In genomic region chr4:62278081-62278480, GRCm38 (mm10) we compare ENCODE assay signal across 16 mouse cellular contexts. TPM values are rescaled to one million over a fixed set of nuclear protein-coding genes. Genes with fewer than 3 reads are reported as not detected.
DNase-seq lines count a peak whose midpoint lies in the region; ATAC-seq and TF ChIP-seq lines count a peak whose summit lies in the region.
"Had no signal": no experiment of that assay in that cellular context is flagged by ENCODE, and none has a peak within 500 bp of the region (broad histone marks: within the 10 kb centered on the region; RNA-seq: fewer than 3 reads in every experiment).

No protein-coding gene starts in this region.

- H3K4me2 ChIP-seq in midbrain, embryonic 14.5 days (ENCODE audit: low read length) = no peak overlapping the region
- H3K4me2 ChIP-seq: forebrain, embryonic 13.5 days; heart, embryonic 15.5 days; limb, embryonic 12.5 days; midbrain, embryonic 11.5 days had no signal

- H3K36me3 ChIP-seq in midbrain, embryonic 10.5 days = no peaks in the 10 kb centered on the region
- H3K36me3 ChIP-seq in midbrain, embryonic 14.5 days (ENCODE audit: control insufficient read depth, insufficient read depth, low read length) = no peaks in the 10 kb centered on the region
- H3K36me3 ChIP-seq in kidney, adult 2 months (ENCODE audit: control insufficient read depth, insufficient read depth, low read length) = no peaks in the 10 kb centered on the region
- H3K36me3 ChIP-seq in embryonic facial prominence, embryonic 10.5 days (replicated peaks) = no peaks in the 10 kb centered on the region
- H3K36me3 ChIP-seq: heart, embryonic 15.5 days; limb, embryonic 12.5 days had no signal

- no peaks in the 10 kb centered on the region for H3K27me3 ChIP-seq in midbrain, embryonic 10.5 days (ENCODE audit: low read depth, poor library complexity, severe bottlenecking)
- H3K27me3 ChIP-seq in midbrain, embryonic 14.5 days (ENCODE audit: control insufficient read depth, insufficient read depth, low read length) = no peaks in the 10 kb centered on the region
- no peaks in the 10 kb centered on the region for H3K27me3 ChIP-seq in kidney, adult 2 months (replicated peaks; ENCODE audit: control insufficient read depth, insufficient read depth, low read length)
- no peaks in the 10 kb centered on the region for H3K27me3 ChIP-seq in embryonic facial prominence, embryonic 10.5 days (replicated peaks; ENCODE audit: low read depth, poor library complexity, severe bottlenecking)
- H3K27me3 ChIP-seq: forebrain, embryonic 13.5 days; heart, embryonic 15.5 days; limb, embryonic 12.5 days had no signal

- peak; percentile 72 for DNase-seq in heart, adult 11 months
- DNase-seq in heart, adult 18-20 months = no peak
- no peak for DNase-seq in midbrain, embryonic 10.5 days (ENCODE audit: low spot score)
- DNase-seq in midbrain, embryonic 14.5 days = no peak
- peak; percentile 73 for DNase-seq in kidney, adult 2 months
- peak; percentile 46 to 57 for DNase-seq in kidney, postnatal 25 days
- DNase-seq in embryonic facial prominence, embryonic 10.5 days (ENCODE audit: low spot score) = no peak
- no peak for DNase-seq in adrenal gland, postnatal 36 days
- DNase-seq: adrenal gland, postnatal 25 days; cerebellum, adult 9-11 months; layer of hippocampus, postnatal 36 days; lung, adult 18-20 months had no signal

- ATAC-seq in midbrain, embryonic 14.5 days (ENCODE audit: low FRiP score, low TSS enrichment) = no peak
- ATAC-seq: forebrain, embryonic 13.5 days had no signal

- no peak overlapping the region for H3K9ac ChIP-seq in midbrain, embryonic 14.5 days (replicated peaks; ENCODE audit: low read length)
- H3K9ac ChIP-seq: forebrain, embryonic 13.5 days; heart, embryonic 15.5 days; limb, embryonic 12.5 days had no signal

- 83% methylated on average over 4 of the region's 4 CpGs for WGBS in midbrain, embryonic 10.5 days
- 84% methylated on average over 4 of the region's 4 CpGs for WGBS in midbrain, embryonic 14.5 days
- WGBS in kidney, adult 2 months = 45% methylated on average over 4 of the region's 4 CpGs
- WGBS in embryonic facial prominence, embryonic 10.5 days = 82% methylated on average over 4 of the region's 4 CpGs

- H3K4me3 ChIP-seq in midbrain, embryonic 10.5 days = no peak overlapping the region
- no peak overlapping the region for H3K4me3 ChIP-seq in midbrain, embryonic 14.5 days (replicated peaks; ENCODE audit: low read depth, low read length)
- H3K4me3 ChIP-seq in kidney, adult 2 months (ENCODE audit: insufficient read depth, low read depth, low read length) = no peak overlapping the region
- no peak overlapping the region for H3K4me3 ChIP-seq in embryonic facial prominence, embryonic 10.5 days
- H3K4me3 ChIP-seq: forebrain, embryonic 13.5 days; heart, embryonic 15.5 days; limb, embryonic 12.5 days had no signal

- peak overlapping the region; percentile 18; the same call in 1 of the 2 replicates for H3K27ac ChIP-seq in midbrain, embryonic 10.5 days (replicated peaks)
- H3K27ac ChIP-seq in midbrain, embryonic 14.5 days (replicated peaks; ENCODE audit: low read depth, low read length) = no peak overlapping the region
- H3K27ac ChIP-seq in kidney, adult 2 months (ENCODE audit: insufficient read depth, low read depth, low read length) = no peak overlapping the region
- H3K27ac ChIP-seq in embryonic facial prominence, embryonic 10.5 days (replicated peaks) = no peak overlapping the region
- H3K27ac ChIP-seq: forebrain, embryonic 13.5 days; heart, embryonic 15.5 days; limb, embryonic 12.5 days had no signal

- H3K4me1 ChIP-seq in midbrain, embryonic 10.5 days = peaks cover 28% of the 10 kb centered on the region
- no peaks in the 10 kb centered on the region for H3K4me1 ChIP-seq in midbrain, embryonic 14.5 days (ENCODE audit: control insufficient read depth, insufficient read depth, low read length)
- peaks cover 6% of the 10 kb centered on the region for H3K4me1 ChIP-seq in kidney, adult 2 months (ENCODE audit: control insufficient read depth, insufficient read depth, low read length)
- H3K4me1 ChIP-seq in embryonic facial prominence, embryonic 10.5 days = peaks cover 10% of the 10 kb centered on the region
- H3K4me1 ChIP-seq: limb, embryonic 12.5 days had no signal

- no peaks in the 10 kb centered on the region for H3K9me3 ChIP-seq in midbrain, embryonic 10.5 days (replicated peaks)
- H3K9me3 ChIP-seq in midbrain, embryonic 14.5 days (ENCODE audit: control insufficient read depth, low read length) = no peaks in the 10 kb centered on the region
- H3K9me3 ChIP-seq in embryonic facial prominence, embryonic 10.5 days = no peaks in the 10 kb centered on the region
- H3K9me3 ChIP-seq: forebrain, embryonic 13.5 days; heart, embryonic 15.5 days; limb, embryonic 12.5 days had no signal

- TF ChIP-seq POLR2A in kidney, adult 2 months (IDR thresholded peaks at IDR 0.05; ENCODE audit: low read depth, low read length) = no peak

- TF ChIP-seq CTCF in kidney, adult 2 months (conservative IDR thresholded peaks at IDR 0.05; ENCODE audit: insufficient read depth, insufficient read length, low read depth, low read length) = peak; percentile 29

RNA-seq across cellular contexts. Expression of gene Slc31a2, which starts 15.7 kb away (rescaled TPM):
- 10 to 100 TPM; 20.7 to 24.1 TPM for total RNA-seq in heart, adult 18-20 months (2021)
- polyA plus RNA-seq in midbrain, embryonic 10.5 days (2016; fragmentation: Nextera tagmentation; extraction: Ambion mirVana) = 12.1 and 12.4 TPM in 2 replicates
- polyA plus RNA-seq in midbrain, embryonic 14.5 days (2014; fragmentation: Nextera tagmentation; extraction: Ambion mirVana) = 9.2 and 10.2 TPM in 2 replicates
- 26.6 and 33.0 TPM in 2 replicates for polyA plus RNA-seq in kidney, adult 2 months (2012; rRNA removed)
- 10.2 and 10.7 TPM in 2 replicates for polyA plus RNA-seq in embryonic facial prominence, embryonic 10.5 days (2016; fragmentation: Nextera tagmentation; extraction: Ambion mirVana)
- total RNA-seq in adrenal gland, postnatal 36 days (2021) = 10 to 100 TPM; 30.8 to 36.9 TPM

RNA-seq across cellular contexts. Expression of gene Zfp37, which starts 47.2 kb away (rescaled TPM):
- total RNA-seq in heart, adult 18-20 months (2021) = 1 to 10 TPM; 1.9 TPM
- 20.3 and 28.2 TPM in 2 replicates for polyA plus RNA-seq in midbrain, embryonic 10.5 days (2016; fragmentation: Nextera tagmentation; extraction: Ambion mirVana)
- polyA plus RNA-seq in midbrain, embryonic 14.5 days (2014; fragmentation: Nextera tagmentation; extraction: Ambion mirVana) = 35.8 and 39.2 TPM in 2 replicates
- 0.26 and 0.50 TPM in 2 replicates for polyA plus RNA-seq in kidney, adult 2 months (2012; rRNA removed)
- polyA plus RNA-seq in embryonic facial prominence, embryonic 10.5 days (2016; fragmentation: Nextera tagmentation; extraction: Ambion mirVana) = 18.7 and 19.8 TPM in 2 replicates
- total RNA-seq in adrenal gland, postnatal 36 days (2021) = 1 to 10 TPM; 5.4 to 6.2 TPM

Comparison
In these comparisons a context has a peak if more than half of its experiments do, and no peak if none do; other contexts are left out.
1. DNase-seq: peak in heart, adult 11 months (single experiment), kidney, adult 2 months (single experiment) and kidney, postnatal 25 days (2 of 2); none in heart, adult 18-20 months (0 of 2), midbrain, embryonic 10.5 days (single experiment), midbrain, embryonic 14.5 days (single experiment), embryonic facial prominence, embryonic 10.5 days (single experiment) and adrenal gland, postnatal 36 days (0 of 2).
2. RNA of gene Zfp37, which starts 47.2 kb away (polyA plus RNA-seq): 35.8 to 39.2 TPM in midbrain, embryonic 14.5 days, 20.3 to 28.2 TPM in midbrain, embryonic 10.5 days and 18.7 to 19.8 TPM in embryonic facial prominence, embryonic 10.5 days; 0.26 to 0.50 TPM in kidney, adult 2 months; every median in the first group is over 10 times any median in the second.